In genomic region chr7:127802313-127802712, GRCm38 (mm10) we compare ENCODE assay signal across 25 mouse cellular contexts. TPM values are rescaled to one million over a fixed set of nuclear protein-coding genes. Genes with fewer than 3 reads are reported as not detected.
A peak's percentile ranks its signal among the peaks of the same experiment; 100 is the strongest.
DNase-seq lines count a peak whose midpoint lies in the region; ATAC-seq and TF ChIP-seq lines count a peak whose summit lies in the region.
"Had no signal": no experiment of that assay in that cellular context is flagged by ENCODE, and none has a peak within 500 bp of the region (broad histone marks: within the 10 kb centered on the region; RNA-seq: fewer than 3 reads in every experiment).

No protein-coding gene starts in this region.

- WGBS in liver, adult 2 months: 43% methylated on average over 17 of the region's 17 CpGs
- 86% methylated on average over 17 of the region's 17 CpGs for WGBS in liver, embryonic 12.5 days (ENCODE audit: insufficient replicate concordance)
- WGBS in stomach, postnatal 0 days: 92% methylated on average over 17 of the region's 17 CpGs

- H3K79me2 ChIP-seq in liver, adult 2 months (ENCODE audit: control insufficient read depth, insufficient read depth, low read length): peaks cover 13% of the 10 kb centered on the region

- no peaks in the 10 kb centered on the region for H3K9me3 ChIP-seq in liver, embryonic 12.5 days (replicated peaks)
- H3K9me3 ChIP-seq in stomach, postnatal 0 days (ENCODE audit: control insufficient read depth, low read length): no peaks in the 10 kb centered on the region
- H3K9me3 ChIP-seq: G1E; hindbrain, embryonic 10.5 days; limb, embryonic 10.5 days; midbrain, embryonic 12.5 days had no signal

- H3K36me3 ChIP-seq in liver, adult 2 months (ENCODE audit: control insufficient read depth, insufficient read depth, low read length): peaks cover 6% of the 10 kb centered on the region; the same call in 1 of the 2 replicates
- peaks cover 54% of the 10 kb centered on the region for H3K36me3 ChIP-seq in liver, embryonic 12.5 days
- H3K36me3 ChIP-seq in stomach, postnatal 0 days (ENCODE audit: control insufficient read depth, insufficient read depth, low read length): 0 out of 2 replicates have a peak, but pooled peaks cover 8% of the 10 kb centered on the region

- H3K27me3 ChIP-seq in liver, adult 2 months (ENCODE audit: control insufficient read depth, insufficient read depth, low read length): no peaks in the 10 kb centered on the region
- no peaks in the 10 kb centered on the region for H3K27me3 ChIP-seq in liver, embryonic 12.5 days (replicated peaks)
- H3K27me3 ChIP-seq in stomach, postnatal 0 days (ENCODE audit: control insufficient read depth, insufficient read depth, low read length): no peaks in the 10 kb centered on the region
- H3K27me3 ChIP-seq: midbrain, embryonic 12.5 days had no signal

- ATAC-seq in cerebellum, adult (ENCODE audit: insufficient number of reproducible peaks, low FRiP score, low TSS enrichment): 0 out of 2 replicates have a peak, but pooled peaks have one; percentile 24
- no peak for ATAC-seq in liver, embryonic 12.5 days
- no peak for ATAC-seq in stomach, postnatal 0 days (ENCODE audit: low FRiP score, low TSS enrichment)
- ATAC-seq: CD4-positive, CD25-positive, alpha-beta regulatory T cell, adult 4 months; forebrain, embryonic 14.5 days; inflammation-experienced regulatory T-cells, adult 6 months had no signal

- peak overlapping the region; percentile 77 for H3K9ac ChIP-seq in liver, adult 2 months (ENCODE audit: low read depth, low read length)
- H3K9ac ChIP-seq in liver, embryonic 12.5 days: no peak overlapping the region
- no peak overlapping the region for H3K9ac ChIP-seq in stomach, postnatal 0 days (ENCODE audit: low read length)
- H3K9ac ChIP-seq: midbrain, embryonic 12.5 days had no signal

- H3K27ac ChIP-seq in liver, adult 2 months (replicated peaks; ENCODE audit: insufficient read depth, low read depth, low read length): peak overlapping the region; percentile 89
- H3K27ac ChIP-seq in liver, embryonic 12.5 days: no peak overlapping the region
- H3K27ac ChIP-seq in stomach, postnatal 0 days (replicated peaks): no peak overlapping the region
- H3K27ac ChIP-seq: hindbrain, embryonic 10.5 days; limb, embryonic 10.5 days; midbrain, embryonic 12.5 days had no signal

- no peak for TF ChIP-seq CTCF in liver, adult 2 months (IDR thresholded peaks at IDR 0.05; ENCODE audit: low read depth, low read length)
- no peak for TF ChIP-seq CTCF in stomach, postnatal 0 days (IDR thresholded peaks at IDR 0.05; ENCODE audit: low read depth)

- peaks cover 11% of the 10 kb centered on the region for H3K4me1 ChIP-seq in liver, adult 2 months (ENCODE audit: control insufficient read depth, insufficient read depth, low read length)
- peaks cover 72% of the 10 kb centered on the region for H3K4me1 ChIP-seq in liver, embryonic 12.5 days
- H3K4me1 ChIP-seq in stomach, postnatal 0 days (replicated peaks; ENCODE audit: control insufficient read depth, insufficient read depth): peaks cover 3% of the 10 kb centered on the region

- peak overlapping the region; percentile 70 for H3K4me3 ChIP-seq in liver, adult 2 months (ENCODE audit: insufficient read depth, low read depth, low read length)
- no peak overlapping the region for H3K4me3 ChIP-seq in liver, embryonic 12.5 days
- no peak overlapping the region for H3K4me3 ChIP-seq in stomach, postnatal 0 days (ENCODE audit: low read depth, low read length)
- H3K4me3 ChIP-seq: erythroblast, embryonic 14.5 days; hindbrain, embryonic 10.5 days; limb, embryonic 10.5 days; midbrain, embryonic 12.5 days had no signal

- TF ChIP-seq POLR2A in liver, adult 2 months (IDR thresholded peaks at IDR 0.05; ENCODE audit: extremely low read depth, insufficient read depth, low read length): no peak

- no peak for TF ChIP-seq EP300 in stomach, postnatal 0 days (optimal IDR thresholded peaks at IDR 0.05)

- H3K4me2 ChIP-seq in liver, embryonic 12.5 days: no peak overlapping the region
- no peak overlapping the region for H3K4me2 ChIP-seq in stomach, postnatal 0 days (replicated peaks; ENCODE audit: low read depth)
- H3K4me2 ChIP-seq: midbrain, embryonic 12.5 days had no signal

- DNase-seq in cerebellum, postnatal 4 days (ENCODE audit: low spot score in 2 of 2): no peak
- no peak for DNase-seq in liver, adult 2 months (ENCODE audit: extremely low read depth, low read depth, low spot score)
- peak; percentile 90 for DNase-seq in cerebellum, adult 11-12 months
- DNase-seq in cerebellum, postnatal 25 days: peak; percentile 87 to 88
- no peak for DNase-seq in stomach, postnatal 0 days (ENCODE audit: low spot score)
- DNase-seq in urinary bladder, postnatal 14 days (ENCODE audit: low spot score): no peak
- DNase-seq: gastrocnemius, adult 2 months; heart, adult 18-20 months; kidney, adult 8-10 months; lung, adult 18-20 months; spleen, adult 18-20 months; thymus, adult 2 months had no signal

RNA-seq across cellular contexts. Expression of gene Hsd3b7, which starts 1.9 kb away (rescaled TPM):
- 458 and 477 TPM in 2 replicates for total RNA-seq in liver, adult 2 months (2014; rRNA removed)
- polyA plus RNA-seq in liver, adult 2 months (2012; rRNA removed): 1,150 and 1,162 TPM in 2 replicates
- polyA plus RNA-seq in liver, embryonic 12.5 days (2016; fragmentation: Nextera tagmentation; extraction: Ambion mirVana): 28.0 and 29.8 TPM in 2 replicates
- 31.7 and 32.3 TPM in 2 replicates for polyA plus RNA-seq in stomach, postnatal 0 days (2015; fragmentation: Nextera tagmentation; extraction: Ambion mirVana)

RNA-seq across cellular contexts. Expression of gene Gm49388, which starts 16.9 kb away (rescaled TPM):
- not detected in 2 replicates for total RNA-seq in liver, adult 2 months (2014; rRNA removed)
- polyA plus RNA-seq in liver, adult 2 months (2012; rRNA removed): not detected in 2 replicates
- not detected in 2 replicates for polyA plus RNA-seq in liver, embryonic 12.5 days (2016; fragmentation: Nextera tagmentation; extraction: Ambion mirVana)
- not detected in 2 replicates for polyA plus RNA-seq in stomach, postnatal 0 days (2015; fragmentation: Nextera tagmentation; extraction: Ambion mirVana)
- polyA plus RNA-seq: embryonic facial prominence, embryonic 11.5 days; erythroblast, embryonic 14.5 days; forebrain, embryonic 14.5 days; heart, embryonic 16.5 days; hindbrain, embryonic 10.5 days; inflammation-experienced regulatory T-cells, adult 6 months; limb, embryonic 10.5 days; midbrain, embryonic 12.5 days; stomach, embryonic 14.5 days; thymus, adult 2 months had no signal

RNA-seq across cellular contexts. Expression of gene Stx4a, which starts 21.8 kb away (rescaled TPM):
- 16.7 and 18.5 TPM in 2 replicates for total RNA-seq in liver, adult 2 months (2014; rRNA removed)
- polyA plus RNA-seq in liver, adult 2 months (2012; rRNA removed): 34.7 and 38.3 TPM in 2 replicates
- 19.0 and 21.1 TPM in 2 replicates for polyA plus RNA-seq in liver, embryonic 12.5 days (2016; fragmentation: Nextera tagmentation; extraction: Ambion mirVana)
- 28.4 and 28.8 TPM in 2 replicates for polyA plus RNA-seq in stomach, postnatal 0 days (2015; fragmentation: Nextera tagmentation; extraction: Ambion mirVana)

RNA-seq across cellular contexts. Expression of gene Stx1b, which starts 22.0 kb away (rescaled TPM):
- total RNA-seq in liver, adult 2 months (2014; rRNA removed): 0.55 and 0.87 TPM in 2 replicates
- 7.9 TPM in 2 replicates for polyA plus RNA-seq in liver, adult 2 months (2012; rRNA removed)
- polyA plus RNA-seq in liver, embryonic 12.5 days (2016; fragmentation: Nextera tagmentation; extraction: Ambion mirVana): 0.20 and 0.56 TPM in 2 replicates
- polyA plus RNA-seq in stomach, postnatal 0 days (2015; fragmentation: Nextera tagmentation; extraction: Ambion mirVana): 0.80 and 1.2 TPM in 2 replicates
- polyA plus RNA-seq: CD4-positive, CD25-positive, alpha-beta regulatory T cell, adult 4 months had no signal

RNA-seq across cellular contexts. Expression of gene Setd1a, which starts 25.8 kb away (rescaled TPM):
- 2.6 and 5.4 TPM in 2 replicates for total RNA-seq in liver, adult 2 months (2014; rRNA removed)
- 5.5 and 7.8 TPM in 2 replicates for polyA plus RNA-seq in liver, adult 2 months (2012; rRNA removed)
- polyA plus RNA-seq in liver, embryonic 12.5 days (2016; fragmentation: Nextera tagmentation; extraction: Ambion mirVana): 13.1 and 13.7 TPM in 2 replicates
- 6.9 and 8.0 TPM in 2 replicates for polyA plus RNA-seq in stomach, postnatal 0 days (2015; fragmentation: Nextera tagmentation; extraction: Ambion mirVana)

Comparison
In these comparisons a context has a peak if more than half of its experiments do, and no peak if none do; other contexts are left out.
1. DNase-seq: peak in cerebellum, adult 11-12 months (single experiment) and cerebellum, postnatal 25 days (2 of 2); none in cerebellum, postnatal 4 days (0 of 2), liver, adult 2 months (single experiment), stomach, postnatal 0 days (single experiment) and urinary bladder, postnatal 14 days (single experiment).
2. RNA of gene Hsd3b7, which starts 1.9 kb away (polyA plus RNA-seq): 1,150 to 1,162 TPM in liver, adult 2 months; 31.7 to 32.3 TPM in stomach, postnatal 0 days and 28.0 to 29.8 TPM in liver, embryonic 12.5 days; every median in the first group is over 10 times any median in the second.